Mouse (Mus musculus): ENCODE measurements around the gene Zswim3. TPM values are rescaled to one million over a fixed set of nuclear protein-coding genes. Genes with fewer than 3 reads are reported as not detected.

Gene Zswim3
- polyA plus RNA-seq, 1 experiment = 8.1 TPM

DNA sequence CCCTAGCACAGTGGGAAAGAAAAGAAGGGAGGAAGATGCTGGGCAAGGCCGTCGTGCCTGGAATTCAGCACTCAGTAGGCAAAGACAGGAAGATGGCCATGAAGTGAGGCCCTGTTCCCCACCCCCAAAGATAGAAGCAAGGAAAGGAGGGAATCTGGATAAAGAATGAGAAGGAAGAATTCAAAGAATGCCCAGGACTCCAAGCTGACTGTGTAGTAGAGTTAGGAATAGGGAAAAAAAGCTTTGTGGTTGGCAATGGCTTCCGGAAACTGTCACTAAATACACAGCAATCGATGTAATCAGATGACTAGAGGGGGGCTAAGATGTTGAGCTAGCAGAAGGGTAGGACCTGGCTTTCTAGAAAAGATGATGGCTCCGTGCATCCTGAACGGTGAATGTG, 12.3 kb downstream of the Zswim3 start:
- H3K4me3 ChIP-seq (replicated peaks; ENCODE audit: insufficient read depth, low read depth, low read length) = no peak overlapping the region
- H3K27ac ChIP-seq (ENCODE audit: insufficient read depth, low read length) = no peak overlapping the region
- WGBS = 92% methylated on average over 6 of the region's 6 CpGs
- no peaks in the 10 kb centered on the region for H3K27me3 ChIP-seq (ENCODE audit: control insufficient read depth, insufficient read depth, low read length)
- DNase-seq = no peak
- TF ChIP-seq POLR2A (IDR thresholded peaks at IDR 0.05; ENCODE audit: borderline replicate concordance, insufficient read depth, low read length) (no peak), CTCF (IDR thresholded peaks at IDR 0.05; ENCODE audit: borderline replicate concordance, insufficient read depth, low read depth, low read length) (no peak)
- peaks cover 10% of the 10 kb centered on the region for H3K4me1 ChIP-seq (ENCODE audit: control insufficient read depth, insufficient read depth, low read length)

DNA sequence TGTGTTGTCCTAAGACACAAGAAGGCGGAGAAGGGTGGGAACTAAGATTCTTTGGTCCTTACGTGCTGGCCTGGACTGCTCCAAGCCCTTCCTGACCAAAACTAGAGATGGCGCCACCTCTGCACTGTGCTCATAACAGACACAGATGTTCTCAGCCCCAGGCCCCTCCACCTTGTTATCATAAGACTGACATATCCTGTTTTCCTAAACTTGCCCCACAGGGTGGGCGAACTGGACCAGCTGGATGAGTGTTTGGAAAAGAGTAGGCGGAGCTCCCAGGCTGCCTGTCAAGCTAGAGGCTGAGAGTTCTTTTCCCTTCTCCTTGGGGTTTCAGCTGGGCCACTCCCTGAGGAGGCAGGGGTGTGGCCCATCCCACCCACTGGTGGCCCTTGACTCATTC, 12.8 kb downstream of the Zswim3 start:
- DNase-seq = no peak
- Histone ChIP-seq H3K27me3 (ENCODE audit: control insufficient read depth, insufficient read depth, low read length) (no peaks in the 10 kb centered on the region), H3K4me3 (replicated peaks; ENCODE audit: insufficient read depth, low read depth, low read length) (no peak overlapping the region), H3K4me1 (ENCODE audit: control insufficient read depth, insufficient read depth, low read length) (peaks cover 10% of the 10 kb centered on the region), H3K27ac (ENCODE audit: insufficient read depth, low read length) (no peak overlapping the region)
- TF ChIP-seq POLR2A (IDR thresholded peaks at IDR 0.05; ENCODE audit: borderline replicate concordance, insufficient read depth, low read length) (no peak), CTCF (IDR thresholded peaks at IDR 0.05; ENCODE audit: borderline replicate concordance, insufficient read depth, low read depth, low read length) (no peak)
- WGBS = 89% methylated on average over 5 of the region's 5 CpGs

DNA sequence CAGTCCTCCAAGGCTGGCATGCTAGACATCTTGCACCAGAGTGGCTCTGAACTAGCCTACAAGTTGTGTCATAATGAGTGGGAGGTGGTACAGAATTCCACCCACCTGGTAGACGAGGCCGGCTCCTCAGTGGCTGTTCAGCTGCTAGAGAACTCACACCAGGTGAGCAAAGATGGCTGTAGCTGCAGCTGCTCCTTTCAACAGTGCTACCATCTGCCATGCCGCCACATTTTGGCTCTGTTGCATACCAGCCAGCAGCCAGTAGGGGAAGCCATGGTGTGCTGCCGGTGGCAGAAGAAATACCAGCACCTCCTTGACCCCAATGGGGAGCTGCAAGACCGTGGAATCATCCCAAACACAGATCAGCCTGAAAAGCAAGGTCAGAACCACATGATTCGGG, 16.2 kb downstream of the Zswim3 start:
- peak; percentile 44 to 48 for DNase-seq

DNA sequence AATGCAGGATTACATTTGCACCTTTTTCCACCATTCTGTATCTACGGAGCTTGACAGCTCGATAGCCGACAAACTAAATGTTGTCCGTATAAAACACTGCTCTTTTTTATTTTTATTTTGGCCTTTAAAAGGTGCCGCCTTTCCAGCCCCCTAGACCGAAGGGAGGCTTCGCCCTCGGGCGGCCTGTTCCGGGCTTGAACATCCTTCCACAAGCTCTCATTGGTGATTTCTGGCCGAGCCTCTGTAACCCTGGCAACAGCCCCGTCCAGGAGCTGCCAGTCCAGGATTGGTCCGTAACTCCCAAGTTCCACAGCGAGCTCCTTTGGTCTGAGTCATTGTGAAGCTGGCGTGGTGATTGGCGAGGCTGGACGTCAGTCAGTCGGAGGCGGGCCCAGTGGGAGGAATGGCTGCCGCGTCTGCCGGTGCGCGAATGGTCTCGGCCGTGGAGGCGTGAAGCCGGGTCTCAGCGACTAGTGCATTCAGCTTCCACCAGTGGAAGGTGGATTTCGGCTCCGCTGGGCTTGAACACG, 17.8 kb downstream of the Zswim3 start, which contains the start of gene Zswim1:
Zswim1 (plus strand) TSS at position 51 of the 530 bp plus-strand sequence.
- Histone ChIP-seq H3K4me3 (replicated peaks; ENCODE audit: insufficient read depth, low read depth, low read length) (peak within 1 kb of the TSS; percentile 98), H3K27ac (ENCODE audit: insufficient read depth, low read length) (peak within 1 kb of the TSS; percentile 86), H3K4me1 (ENCODE audit: control insufficient read depth, insufficient read depth, low read length) (peaks cover 20% of the 10 kb centered on the region), H3K27me3 (ENCODE audit: control insufficient read depth, insufficient read depth, low read length) (no peaks in the 10 kb centered on the region)
- TF ChIP-seq POLR2A (IDR thresholded peaks at IDR 0.05; ENCODE audit: borderline replicate concordance, insufficient read depth, low read length) = peak; percentile 94
- no peak for TF ChIP-seq CTCF (IDR thresholded peaks at IDR 0.05; ENCODE audit: borderline replicate concordance, insufficient read depth, low read depth, low read length)
- WGBS = 2% methylated on average over 32 of the region's 32 CpGs
- DNase-seq = peak; percentile 100

More for the DNA sequence above, 16.2 kb downstream of the Zswim3 start:
- no peak overlapping the region; the same call in 1 of the 2 replicates for H3K27ac ChIP-seq (ENCODE audit: insufficient read depth, low read length)
- H3K4me3 ChIP-seq (replicated peaks; ENCODE audit: insufficient read depth, low read depth, low read length) = no peak overlapping the region
- H3K4me1 ChIP-seq (ENCODE audit: control insufficient read depth, insufficient read depth, low read length) = peaks cover 16% of the 10 kb centered on the region
- 22% methylated on average over 6 of the region's 6 CpGs for WGBS
- H3K27me3 ChIP-seq (ENCODE audit: control insufficient read depth, insufficient read depth, low read length) = no peaks in the 10 kb centered on the region
- no peak for TF ChIP-seq CTCF (IDR thresholded peaks at IDR 0.05; ENCODE audit: borderline replicate concordance, insufficient read depth, low read depth, low read length)
- no peak for TF ChIP-seq POLR2A (IDR thresholded peaks at IDR 0.05; ENCODE audit: borderline replicate concordance, insufficient read depth, low read length)

DNA sequence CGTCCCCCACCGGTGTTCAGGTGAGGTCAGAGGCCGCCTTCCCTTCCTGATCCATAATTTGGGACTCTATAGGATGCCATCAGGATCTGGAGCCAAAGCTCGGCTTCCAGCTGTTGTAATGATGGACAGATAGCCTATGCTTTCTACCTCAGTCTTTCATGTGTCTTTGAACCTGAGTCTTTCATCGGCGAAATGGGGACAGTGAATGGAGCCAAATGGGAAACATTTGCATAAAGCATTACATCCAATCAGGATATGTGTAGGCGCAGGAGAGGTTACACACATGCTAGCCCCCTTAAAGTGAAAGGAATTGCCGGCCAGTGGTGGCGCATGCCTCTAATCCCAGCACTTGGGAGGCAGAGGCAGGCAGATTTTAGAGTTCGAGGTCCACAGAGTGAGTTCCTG, 18.3 kb downstream of the Zswim3 start:
- no peak for TF ChIP-seq CTCF (IDR thresholded peaks at IDR 0.05; ENCODE audit: borderline replicate concordance, insufficient read depth, low read depth, low read length)
- Histone ChIP-seq H3K4me1 (ENCODE audit: control insufficient read depth, insufficient read depth, low read length) (peaks cover 20% of the 10 kb centered on the region), H3K27me3 (ENCODE audit: control insufficient read depth, insufficient read depth, low read length) (no peaks in the 10 kb centered on the region), H3K27ac (ENCODE audit: insufficient read depth, low read length) (peak overlapping the region; percentile 86), H3K4me3 (replicated peaks; ENCODE audit: insufficient read depth, low read depth, low read length) (peak overlapping the region; percentile 98)
- WGBS = 1% methylated on average over 10 of the region's 10 CpGs
- no peak for DNase-seq

DNA sequence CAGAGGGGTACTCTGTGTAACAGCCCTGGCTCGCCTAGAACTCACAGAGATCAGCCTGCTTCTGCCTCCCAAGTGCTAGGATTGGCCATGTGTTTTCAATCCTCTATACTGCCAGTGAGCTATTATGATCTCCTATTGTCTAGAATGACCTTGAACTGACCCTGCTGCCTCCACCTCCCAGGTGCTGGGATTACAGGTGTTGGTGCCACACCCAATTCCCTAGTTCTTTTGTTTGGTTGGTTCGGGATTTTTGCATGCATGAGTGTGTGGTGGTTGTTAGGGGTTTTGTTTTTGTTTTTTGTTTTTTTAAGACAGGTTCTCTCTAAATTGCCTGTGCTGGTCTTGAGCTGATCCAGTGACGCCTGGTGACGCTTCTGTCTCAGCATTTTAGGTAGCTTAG, 19.1 kb downstream of the Zswim3 start:
- DNase-seq = no peak
- peak overlapping the region; percentile 17 for H3K4me3 ChIP-seq (replicated peaks; ENCODE audit: insufficient read depth, low read depth, low read length)
- 92% methylated on average over 4 of the region's 4 CpGs for WGBS
- no peaks in the 10 kb centered on the region for H3K27me3 ChIP-seq (ENCODE audit: control insufficient read depth, insufficient read depth, low read length)
- no peak for TF ChIP-seq CTCF (IDR thresholded peaks at IDR 0.05; ENCODE audit: borderline replicate concordance, insufficient read depth, low read depth, low read length)
- no peak for TF ChIP-seq POLR2A (IDR thresholded peaks at IDR 0.05; ENCODE audit: borderline replicate concordance, insufficient read depth, low read length)
- no peak overlapping the region for H3K27ac ChIP-seq (ENCODE audit: insufficient read depth, low read length)
- H3K4me1 ChIP-seq (ENCODE audit: control insufficient read depth, insufficient read depth, low read length) = peaks cover 20% of the 10 kb centered on the region

DNA sequence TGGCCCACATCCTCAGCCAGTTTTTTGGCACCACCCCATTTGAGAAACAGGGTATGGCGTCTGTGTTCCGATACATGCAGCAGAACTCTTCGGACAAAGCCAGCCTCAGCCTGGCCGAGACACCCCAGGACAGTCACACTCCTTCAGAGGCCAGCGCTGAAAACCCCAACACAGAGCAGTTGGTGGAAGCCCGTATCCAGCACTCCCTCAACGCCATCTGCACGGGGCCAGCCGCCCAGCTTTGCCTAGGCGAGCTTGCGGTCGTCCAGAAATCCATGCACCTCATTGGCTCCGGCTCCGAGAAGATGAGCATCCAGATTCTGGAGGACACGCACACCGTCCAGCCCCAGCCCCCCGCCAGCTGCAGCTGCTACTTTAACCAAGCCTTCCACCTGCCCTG, 20.6 kb downstream of the Zswim3 start:
- H3K4me3 ChIP-seq (replicated peaks; ENCODE audit: insufficient read depth, low read depth, low read length) = no peak overlapping the region
- H3K27ac ChIP-seq (ENCODE audit: insufficient read depth, low read length) = no peak overlapping the region
- peaks cover 20% of the 10 kb centered on the region for H3K4me1 ChIP-seq (ENCODE audit: control insufficient read depth, insufficient read depth, low read length)
- TF ChIP-seq POLR2A (IDR thresholded peaks at IDR 0.05; ENCODE audit: borderline replicate concordance, insufficient read depth, low read length) (no peak), CTCF (IDR thresholded peaks at IDR 0.05; ENCODE audit: borderline replicate concordance, insufficient read depth, low read depth, low read length) (no peak)
- no peaks in the 10 kb centered on the region for H3K27me3 ChIP-seq (ENCODE audit: control insufficient read depth, insufficient read depth, low read length)
- 82% methylated on average over 17 of the region's 17 CpGs for WGBS
- DNase-seq = no peak

DNA sequence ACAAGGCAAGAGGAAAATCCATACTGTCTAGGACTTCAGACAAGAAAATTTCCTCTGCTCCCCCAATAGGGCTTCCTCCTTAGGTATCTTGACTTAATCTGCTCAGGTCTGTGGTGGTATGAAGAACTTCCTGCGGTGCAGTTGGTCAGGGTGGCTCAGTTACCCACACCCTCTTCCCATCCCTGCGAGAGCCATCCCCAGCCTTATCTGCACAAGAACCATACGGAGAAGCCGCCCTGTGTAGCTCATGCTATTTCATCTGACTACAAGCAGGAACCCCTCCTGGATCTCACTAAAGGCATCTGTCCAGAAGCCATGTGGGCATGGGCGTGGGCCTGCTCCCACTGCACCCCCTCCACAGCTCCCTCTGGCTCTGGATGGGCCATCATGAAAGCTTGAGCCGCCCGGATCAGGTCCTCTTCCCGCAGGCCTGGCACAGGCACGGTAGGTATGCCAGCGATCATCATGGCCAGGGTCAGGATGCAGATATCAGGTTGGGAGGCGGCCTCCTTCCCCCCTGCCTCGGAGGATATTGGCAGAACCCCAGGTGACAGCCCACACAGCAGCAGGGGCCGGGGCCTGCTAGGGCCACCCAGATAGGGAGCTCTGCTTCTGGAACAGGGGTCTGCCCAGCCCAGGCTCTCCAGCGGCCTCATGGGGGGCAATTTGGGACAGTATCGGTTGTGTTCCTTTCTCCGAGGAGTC, 22.4 kb downstream of the Zswim3 start:
- H3K4me1 ChIP-seq (ENCODE audit: control insufficient read depth, insufficient read depth, low read length) = peaks cover 11% of the 10 kb centered on the region
- no peak overlapping the region for H3K27ac ChIP-seq (ENCODE audit: insufficient read depth, low read length)
- no peaks in the 10 kb centered on the region for H3K27me3 ChIP-seq (ENCODE audit: control insufficient read depth, insufficient read depth, low read length)
- TF ChIP-seq CTCF (IDR thresholded peaks at IDR 0.05; ENCODE audit: borderline replicate concordance, insufficient read depth, low read depth, low read length) (no peak), POLR2A (IDR thresholded peaks at IDR 0.05; ENCODE audit: borderline replicate concordance, insufficient read depth, low read length) (no peak)
- 49% methylated on average over 16 of the region's 16 CpGs for WGBS
- H3K4me3 ChIP-seq (replicated peaks; ENCODE audit: insufficient read depth, low read depth, low read length) = no peak overlapping the region
- DNase-seq = no peak

Measured in cerebellum, adult 2 months (tissue).